Mouse (Mus musculus): ENCODE results near the gene Adprhl1.

The Adprhl1 gene

DNA sequence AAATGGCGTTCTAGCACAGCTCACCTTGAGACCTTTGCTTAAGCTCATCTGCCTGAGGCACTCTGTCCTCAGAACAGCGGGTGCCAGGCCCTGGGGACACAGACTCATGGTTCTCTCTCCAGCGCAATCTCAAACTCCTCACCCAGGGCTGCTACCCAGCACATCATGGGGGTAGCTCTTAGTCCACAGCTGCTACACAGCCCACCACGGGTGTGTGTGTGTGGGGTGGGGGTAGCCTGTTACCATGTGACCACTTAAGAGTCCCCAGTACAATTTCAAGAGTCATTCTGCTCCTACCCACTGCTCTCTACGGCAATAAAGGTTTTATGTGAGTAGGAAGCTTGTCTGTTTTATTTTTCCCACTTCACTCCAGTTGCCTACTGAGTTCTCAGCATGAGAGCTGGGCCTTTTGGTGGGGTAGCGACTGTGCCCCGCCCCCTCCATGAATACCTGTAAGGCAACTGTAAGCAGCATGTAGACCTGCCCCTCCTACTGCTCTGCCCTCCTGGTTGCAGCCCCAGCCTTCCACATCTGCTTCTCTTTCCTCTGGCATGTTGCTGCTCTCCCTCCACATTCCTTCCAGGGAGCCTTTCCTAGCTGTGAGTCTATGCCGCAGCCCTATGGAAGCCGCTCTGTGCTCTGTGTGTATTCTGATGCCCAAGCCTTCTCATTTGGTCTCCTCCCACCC, 24.9 kb downstream of the Adprhl1 start:
- DNase-seq, result no peak

DNA sequence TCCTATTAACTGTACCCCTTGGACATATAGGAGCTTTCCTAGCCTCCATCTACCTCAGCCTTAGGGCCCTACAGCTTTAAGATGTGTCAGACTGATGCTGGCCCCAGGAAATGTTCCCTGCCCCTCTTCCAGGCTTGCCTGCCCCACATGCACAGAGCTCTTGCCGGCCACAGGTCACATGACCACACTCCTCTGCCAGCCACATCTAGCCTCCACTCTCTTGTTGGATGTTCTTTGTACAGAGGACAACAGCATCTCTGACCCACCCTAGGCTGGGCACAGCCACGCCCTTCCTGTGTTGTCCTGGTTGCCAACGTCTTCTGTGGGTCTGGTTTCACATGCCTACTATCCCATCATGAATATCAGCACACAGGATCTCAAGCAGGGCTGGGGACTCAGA, 26.8 kb downstream of the Adprhl1 start:
- DNase-seq, result no peak

DNA sequence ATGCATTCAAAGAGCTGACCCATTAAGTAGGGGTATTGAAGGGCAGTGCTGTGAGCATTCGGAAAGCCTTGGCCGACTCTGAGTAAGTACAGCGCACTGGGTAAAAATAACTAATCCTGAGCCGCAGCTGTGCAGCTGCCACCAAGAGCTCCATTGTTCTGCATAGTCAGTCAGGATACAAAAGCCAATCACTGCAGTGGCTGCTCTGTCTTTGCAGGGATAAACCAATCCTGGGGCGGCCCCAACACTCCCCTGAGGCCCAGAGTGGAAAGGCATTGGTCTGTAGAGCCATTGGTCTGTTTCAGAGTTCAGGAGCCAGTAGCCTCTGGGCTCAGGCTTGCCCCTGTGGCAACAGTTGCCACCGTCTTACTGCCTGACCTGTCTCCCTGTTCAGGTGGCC, 27.7 kb downstream of the Adprhl1 start:
- DNase-seq, result no peak

DNA sequence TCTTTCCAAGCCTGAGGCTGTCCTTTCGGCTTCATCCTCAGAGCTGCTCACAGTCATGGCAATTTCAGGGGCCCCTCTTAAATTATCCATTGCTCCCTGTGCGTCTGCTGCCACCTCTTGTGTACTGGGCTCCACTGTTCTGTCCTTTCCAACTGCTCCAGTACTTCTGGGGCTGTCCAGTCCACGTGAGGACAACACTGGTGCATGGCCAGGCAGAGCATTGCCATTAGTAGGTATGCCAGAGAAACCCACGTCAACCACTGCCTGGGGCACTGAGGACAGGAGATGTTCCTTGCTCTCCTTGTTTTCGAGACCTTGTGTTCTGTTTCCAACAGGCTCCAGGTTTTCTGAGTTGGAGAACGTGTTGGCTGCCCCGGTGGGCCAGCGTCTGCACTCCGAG, 29.5 kb downstream of the Adprhl1 start:
- no peak for DNase-seq

DNA sequence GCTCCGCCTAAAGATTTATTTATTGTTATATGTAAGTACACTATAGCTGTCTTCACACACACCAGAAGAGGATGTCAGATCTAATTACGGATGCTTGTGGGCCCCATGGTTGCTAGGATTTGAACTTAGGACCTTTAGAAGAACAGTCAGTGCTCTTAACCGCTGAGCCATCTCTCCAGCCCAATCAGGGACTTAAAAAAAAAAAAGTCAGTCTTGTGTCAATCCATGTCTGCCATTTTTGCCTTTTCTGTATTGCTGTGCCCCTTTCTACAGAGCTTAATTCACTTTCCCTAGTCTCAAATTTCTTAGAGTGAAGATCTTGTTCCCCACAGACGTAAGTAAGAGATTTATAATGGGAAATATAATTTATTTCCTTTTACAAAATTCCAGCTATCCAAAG, 35.5 kb downstream of the Adprhl1 start:
- no peak for DNase-seq

DNA sequence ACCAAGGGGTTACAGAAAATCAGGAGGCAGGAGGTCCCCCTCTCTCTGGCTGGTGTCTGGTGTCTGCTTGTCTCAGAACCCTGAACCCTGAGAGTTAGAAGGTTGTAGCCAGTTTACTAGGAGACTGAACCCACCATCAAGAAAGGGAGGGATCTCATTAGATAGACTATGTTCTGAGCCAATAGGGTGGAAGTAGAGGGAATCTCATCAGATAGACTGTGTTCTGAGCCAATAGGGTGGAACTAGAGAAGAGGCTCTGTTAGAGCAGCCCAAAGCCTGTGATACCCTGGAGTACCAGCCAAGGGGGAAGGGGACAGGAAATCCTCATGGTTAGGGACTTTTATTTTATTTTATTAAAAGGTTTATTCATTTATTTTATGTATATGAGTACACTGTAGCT, 36.0 kb downstream of the Adprhl1 start:
- DNase-seq, result no peak

DNA sequence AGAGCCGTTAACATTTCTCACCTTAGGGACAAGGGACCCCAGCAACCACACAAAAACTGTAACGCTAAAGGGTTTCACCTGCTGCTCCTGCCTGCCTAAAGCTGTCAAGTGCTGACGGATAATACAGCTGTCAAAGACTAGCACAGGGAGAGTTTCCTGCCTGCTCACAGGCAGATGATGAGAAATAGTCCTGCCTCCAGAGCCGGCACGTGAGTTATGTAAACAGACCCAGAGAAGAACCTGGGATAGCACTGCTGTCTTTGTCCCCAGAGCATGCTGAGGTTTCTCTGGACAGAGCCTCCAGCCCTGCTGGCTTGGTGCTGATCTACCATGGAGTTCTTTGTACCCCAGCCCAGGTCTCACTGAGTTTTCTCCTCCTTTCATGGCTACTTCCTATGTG, 36.9 kb downstream of the Adprhl1 start:
- no peak for DNase-seq

DNA sequence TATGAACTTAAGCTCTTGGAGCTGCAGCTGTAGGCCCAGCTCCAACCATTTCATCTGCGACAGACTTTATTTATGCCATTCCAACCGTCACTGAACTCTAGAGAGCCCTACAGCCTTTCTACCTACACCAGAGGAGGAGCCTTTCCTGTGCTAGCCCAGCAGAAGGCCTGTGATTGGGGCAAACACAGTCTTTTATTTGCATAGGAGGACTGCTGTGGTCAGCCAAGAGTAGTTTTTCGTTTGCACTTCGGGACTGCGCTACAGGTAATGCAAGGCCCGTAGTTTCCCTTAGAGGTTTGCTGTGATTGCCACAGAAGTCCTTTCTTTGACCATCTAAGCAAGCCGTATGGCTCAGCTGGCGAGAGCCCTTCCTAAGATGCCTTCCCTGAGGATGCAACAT, 37.6 kb downstream of the Adprhl1 start:
- no peak for DNase-seq

DNA sequence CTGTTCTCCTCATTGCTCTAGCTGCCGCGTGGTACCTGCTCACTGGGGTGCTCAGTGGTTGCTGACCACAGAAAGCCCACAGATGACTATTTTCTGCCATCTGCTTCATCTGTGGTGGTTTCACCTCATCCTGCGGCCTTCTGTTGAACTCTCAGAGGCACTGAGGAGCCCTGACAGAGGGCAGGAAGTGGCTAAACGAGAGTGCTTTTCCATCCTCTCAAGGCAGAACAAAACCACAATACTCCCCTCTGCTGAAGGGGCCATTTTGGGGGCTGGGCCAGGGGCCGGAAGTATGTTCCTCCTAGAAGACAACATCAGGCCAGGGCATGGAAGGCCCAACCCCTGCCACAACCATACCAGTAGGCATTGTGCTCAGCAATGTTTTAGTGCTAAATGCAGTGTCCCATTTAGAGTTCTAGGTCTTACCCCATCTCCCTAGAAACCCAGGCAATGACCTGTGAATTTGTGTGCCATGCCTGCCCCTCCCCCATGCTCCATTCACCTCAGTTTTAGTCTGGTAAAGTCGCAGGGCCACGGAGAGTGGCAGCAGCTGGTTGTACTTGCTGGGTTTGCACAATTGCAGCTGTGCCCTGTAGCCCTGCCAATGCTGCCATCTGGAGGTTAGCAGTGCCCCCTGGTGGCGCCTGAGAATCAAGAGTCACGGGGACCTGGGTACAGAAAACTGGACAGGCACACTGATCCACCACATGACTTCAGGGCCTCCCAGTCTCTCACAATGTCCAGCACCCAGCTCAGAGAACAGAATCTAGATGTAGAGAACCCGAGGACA, 40.3 kb downstream of the Adprhl1 start:
- peak; percentile 92 for DNase-seq

DNA sequence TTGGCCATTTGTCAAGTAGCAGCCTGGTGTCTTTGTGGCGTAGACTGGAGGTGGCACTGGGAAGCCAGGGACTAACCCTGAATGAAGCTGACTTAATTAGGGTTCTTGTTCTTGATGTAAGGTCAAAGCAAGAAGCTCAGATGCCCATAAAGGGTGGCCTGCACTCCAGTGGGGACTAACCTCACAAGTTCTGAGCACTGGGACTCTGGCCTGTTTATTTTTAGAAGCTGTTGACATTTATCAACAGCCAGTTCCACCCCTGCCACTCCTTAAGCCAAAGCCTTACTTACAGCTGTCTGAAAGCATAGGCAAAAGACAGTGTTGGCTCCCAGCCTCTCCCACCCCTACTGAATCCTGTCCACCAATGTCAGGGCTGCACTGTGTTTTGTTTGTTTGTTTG, 44.2 kb downstream of the Adprhl1 start:
- DNase-seq, result no peak

DNA sequence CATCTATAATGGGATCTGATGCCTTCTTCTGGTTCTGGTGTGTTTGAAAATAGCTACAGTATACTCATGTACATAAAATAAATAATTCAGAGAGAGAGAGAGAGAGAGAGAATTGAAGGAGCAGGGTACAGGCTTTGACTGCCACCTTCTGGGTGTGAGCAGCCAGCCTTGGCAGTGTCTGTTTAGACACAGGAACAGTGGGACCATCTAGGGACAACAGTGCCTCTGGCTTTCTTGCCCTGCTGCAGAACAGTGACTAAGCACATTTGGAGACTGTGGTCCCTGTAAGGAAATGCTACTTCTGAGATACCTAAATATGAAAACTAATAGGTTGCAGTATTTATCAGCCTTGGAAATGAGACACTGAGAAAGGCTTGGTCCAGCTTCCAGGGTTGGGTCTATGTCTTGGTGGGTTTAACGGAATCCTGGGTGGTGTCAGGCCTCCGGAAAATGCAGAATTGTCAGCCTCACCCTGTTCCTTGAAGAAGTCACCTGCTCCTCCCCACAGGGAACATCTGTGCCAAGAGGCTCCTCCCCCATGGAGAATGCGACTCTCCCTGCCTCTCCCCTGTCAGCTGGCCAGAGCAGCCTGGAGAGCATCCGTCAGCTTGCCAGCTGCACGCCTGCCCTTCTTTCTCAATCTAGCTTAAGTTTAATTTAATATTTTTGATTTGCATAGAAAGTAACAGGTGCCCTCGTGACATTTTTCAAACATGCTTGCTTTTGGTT, 45.2 kb downstream of the Adprhl1 start:
- peak; percentile 16 for DNase-seq

DNA sequence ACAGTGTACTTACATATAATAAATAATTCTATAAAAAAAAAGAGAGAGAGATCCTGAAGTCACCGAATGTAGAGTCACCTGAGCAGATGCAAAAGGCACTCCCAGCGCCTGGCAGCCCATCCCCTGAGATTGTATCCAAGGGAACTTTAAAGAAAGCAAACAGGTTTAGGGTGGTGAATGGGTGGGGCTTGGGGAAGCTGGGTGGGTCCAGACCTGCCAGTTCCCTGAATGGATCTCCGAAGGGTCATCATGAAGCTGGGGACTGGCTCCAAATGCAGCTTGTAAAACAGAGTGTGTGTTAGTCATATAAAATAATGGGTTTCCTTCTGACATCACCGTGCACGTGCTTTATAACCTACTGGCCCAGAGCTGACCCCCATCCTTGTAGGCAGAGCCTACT, 47.7 kb downstream of the Adprhl1 start:
- DNase-seq, result no peak

DNA sequence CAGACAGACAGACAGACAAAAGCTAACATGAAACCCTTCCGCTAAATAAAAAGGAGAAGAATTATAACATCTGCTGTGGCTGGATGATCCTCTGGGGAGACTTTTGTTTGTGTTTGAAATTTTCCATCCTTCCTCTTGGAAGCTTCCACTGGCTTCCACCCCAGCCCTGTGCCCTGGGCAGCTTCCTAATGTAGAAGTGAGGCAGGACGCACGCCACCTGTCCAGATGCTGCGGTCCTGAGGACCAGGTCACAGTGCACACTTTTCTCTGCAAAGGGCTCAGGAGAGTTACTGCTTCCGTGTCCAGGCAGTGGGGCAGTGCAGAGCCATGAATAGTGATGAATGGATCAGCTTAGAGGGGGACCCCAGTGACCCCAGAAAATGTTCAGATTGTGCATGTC, 48.7 kb downstream of the Adprhl1 start:
- DNase-seq, result no peak

DNA sequence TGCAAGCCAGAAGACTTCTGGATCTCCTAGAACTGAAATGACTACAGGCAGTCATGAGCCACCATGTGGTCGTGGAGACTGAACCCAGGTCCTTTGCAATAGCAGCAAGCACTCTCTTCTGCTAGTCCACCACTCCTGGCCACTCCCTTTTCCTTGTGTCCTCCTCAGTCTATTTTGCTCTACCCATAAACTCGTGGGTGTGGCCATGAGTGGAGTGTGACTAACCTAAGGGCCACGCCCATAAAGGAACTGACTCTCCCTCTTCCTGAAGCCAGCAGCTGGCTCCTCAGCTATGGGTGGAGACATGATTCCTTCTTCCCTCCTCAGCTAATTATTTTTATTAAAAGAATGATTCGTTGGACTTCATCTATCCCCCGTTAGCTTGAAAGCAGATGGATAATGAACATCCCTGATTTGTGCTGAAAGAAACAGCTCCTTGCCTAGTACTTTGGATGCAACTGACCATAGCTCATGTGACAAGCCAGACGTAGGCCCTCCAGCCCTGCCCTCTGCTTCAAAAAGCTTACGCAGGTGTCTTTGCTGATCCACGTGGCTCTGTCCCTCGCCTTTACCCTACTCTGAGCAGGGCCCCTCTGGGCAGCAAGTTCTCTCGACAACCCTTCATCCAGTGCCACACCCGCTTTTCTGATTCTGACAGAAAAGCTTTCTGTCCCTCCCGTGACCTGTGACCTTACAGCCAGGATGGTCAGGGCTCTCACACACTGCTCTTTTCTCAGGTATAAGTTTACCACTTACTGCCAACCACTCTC, 49.4 kb downstream of the Adprhl1 start:
- DNase-seq, result no peak

DNA sequence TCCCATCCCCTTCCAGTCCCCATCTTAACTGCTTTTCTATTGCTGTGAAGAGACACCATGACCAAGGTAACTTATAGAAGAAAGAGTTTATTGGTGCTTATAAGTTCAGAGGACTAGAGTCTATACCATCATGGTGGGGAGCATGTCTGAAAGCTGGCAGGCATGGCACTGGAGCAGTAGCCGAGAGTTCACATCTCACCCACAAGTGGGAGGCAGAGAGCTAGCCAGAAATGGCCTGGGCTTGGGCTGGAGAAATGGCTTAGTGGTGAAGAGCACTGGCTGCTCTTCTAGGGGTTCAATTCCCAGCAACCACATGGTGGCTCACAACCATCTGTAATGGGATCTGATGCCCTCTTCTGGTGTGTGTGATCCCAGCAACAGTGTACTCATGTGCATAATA, 50.5 kb downstream of the Adprhl1 start:
- peak; percentile 37 for DNase-seq

DNA sequence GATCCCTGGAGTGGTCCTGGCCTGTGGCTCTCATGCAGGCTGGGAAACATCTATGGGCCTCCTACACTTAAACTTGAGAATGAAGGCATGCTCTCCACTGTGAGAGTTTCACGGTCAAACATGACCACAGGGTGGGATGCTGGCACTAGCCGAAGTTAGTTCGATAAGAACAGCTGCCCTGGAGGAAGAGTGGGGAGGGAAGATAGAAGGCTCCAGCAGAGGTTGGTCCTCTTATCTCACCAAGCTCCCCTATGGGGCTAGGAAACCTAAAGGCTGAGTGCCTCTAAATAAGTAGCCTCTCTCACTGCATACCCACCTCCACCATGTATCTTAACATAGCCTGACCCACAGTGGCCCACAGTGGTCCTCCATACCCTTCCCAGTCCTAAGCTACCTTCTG, 51.2 kb downstream of the Adprhl1 start:
- DNase-seq, result no peak

DNA sequence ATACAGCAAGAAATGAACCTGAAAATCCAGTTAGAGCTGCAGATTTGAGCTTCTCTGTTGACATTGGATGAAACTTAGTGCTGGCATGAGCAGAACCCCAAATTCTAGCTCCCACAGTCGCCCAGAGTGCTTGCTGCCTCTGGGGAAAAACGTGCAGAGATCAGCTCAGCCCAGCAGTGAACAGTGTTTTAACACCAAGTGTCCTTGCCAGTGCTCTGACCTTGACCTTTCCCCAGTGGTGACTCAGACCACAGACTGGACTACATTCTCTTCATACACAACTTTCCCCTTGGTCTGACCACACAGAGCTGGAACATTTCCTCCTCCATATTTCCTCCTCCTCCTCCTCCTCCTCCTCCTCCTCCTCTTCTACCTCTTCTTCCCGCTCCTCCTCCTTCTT, 51.9 kb downstream of the Adprhl1 start:
- DNase-seq, result no peak

DNA sequence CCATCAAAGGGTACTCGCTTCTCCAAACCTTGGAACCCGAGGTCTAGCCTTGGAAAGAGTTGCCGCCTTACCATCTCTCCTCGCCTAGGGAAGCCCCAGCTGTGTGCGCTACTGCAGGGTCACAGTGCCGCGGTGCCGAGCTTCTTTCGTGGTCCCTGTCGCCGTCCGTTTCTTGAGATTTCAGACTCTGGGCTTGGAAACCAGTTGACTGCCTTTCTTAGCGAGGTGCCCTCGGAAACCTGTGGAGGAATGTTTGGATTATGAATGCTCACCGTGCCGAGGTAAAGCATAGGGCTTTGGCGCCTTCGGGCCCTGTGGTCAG, 53.0 kb downstream of the Adprhl1 start:
- no peak for DNase-seq

DNA sequence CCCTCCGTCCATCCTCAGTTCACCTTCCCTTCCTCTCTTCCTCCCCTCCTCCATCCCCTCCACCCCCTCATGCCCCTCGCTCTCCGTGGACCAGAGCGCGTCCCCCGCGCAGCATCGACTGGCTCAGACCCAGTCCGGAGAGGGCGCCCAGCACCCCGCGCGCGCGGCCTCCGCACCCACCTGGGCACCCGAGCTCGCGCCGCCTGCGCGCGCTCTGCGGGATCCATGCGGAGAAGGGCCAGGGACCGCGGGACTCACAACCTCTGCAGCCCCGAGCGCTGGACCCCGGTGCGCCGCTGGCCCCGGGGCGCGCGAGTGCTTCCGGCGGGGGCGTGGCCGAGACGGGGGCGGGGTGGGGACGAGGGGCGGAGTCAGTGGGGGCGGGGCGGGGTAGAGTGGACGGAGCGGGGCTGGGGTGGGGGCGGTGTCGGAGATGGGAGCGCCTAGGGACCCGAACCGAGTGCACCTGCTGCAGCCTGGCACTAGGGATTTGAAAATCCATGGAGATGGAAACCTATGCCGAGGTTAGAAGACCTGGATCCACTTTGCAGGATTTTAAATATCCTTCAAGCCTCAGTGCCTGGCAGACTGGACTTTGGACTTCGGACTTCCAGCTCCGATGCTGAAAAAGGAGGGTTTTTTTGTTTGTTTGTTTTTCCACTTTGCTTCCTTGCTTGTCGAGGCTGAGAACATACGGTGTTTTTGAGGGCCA, 53.5 kb downstream of the Adprhl1 start, which contains the start of gene Grtp1:
TSS of gene Grtp1 (minus strand) at position 320 of the 712 bp plus-strand sequence.
- DNase-seq, result peak; percentile 40

DNA sequence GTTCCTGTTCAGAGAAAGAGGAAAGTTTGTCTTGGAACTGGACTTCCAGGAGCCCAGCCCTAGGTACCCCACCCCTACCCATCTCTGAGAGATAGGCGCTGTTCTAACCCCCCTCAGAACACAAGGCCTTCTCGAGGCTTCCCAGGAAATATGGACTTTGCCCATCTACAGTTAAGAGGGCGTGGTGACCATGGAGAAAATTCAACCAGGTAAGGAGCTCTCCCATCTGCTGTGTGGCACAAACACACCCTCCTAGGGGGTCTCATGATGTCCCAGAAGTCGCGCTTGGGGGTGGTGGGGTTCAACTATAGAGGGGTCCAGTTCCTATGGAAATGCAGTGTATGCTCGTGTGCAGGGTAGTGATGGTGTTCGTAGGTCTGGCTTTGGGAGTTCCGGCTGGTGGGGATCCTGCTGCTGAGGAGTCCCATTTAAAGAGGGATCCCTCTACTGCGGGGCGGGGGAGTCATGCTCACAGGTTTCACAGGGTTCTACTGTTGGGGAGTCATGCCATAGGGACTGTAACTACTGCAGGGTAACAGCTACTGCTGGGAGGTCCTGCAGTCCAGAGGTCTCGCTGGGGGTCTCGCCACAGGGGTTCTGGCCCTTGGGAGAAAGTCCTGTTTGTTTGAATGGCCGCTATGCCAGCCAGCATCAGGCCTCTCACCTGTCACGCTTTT, 54.4 kb downstream of the Adprhl1 start:
- no peak for DNase-seq

DNA sequence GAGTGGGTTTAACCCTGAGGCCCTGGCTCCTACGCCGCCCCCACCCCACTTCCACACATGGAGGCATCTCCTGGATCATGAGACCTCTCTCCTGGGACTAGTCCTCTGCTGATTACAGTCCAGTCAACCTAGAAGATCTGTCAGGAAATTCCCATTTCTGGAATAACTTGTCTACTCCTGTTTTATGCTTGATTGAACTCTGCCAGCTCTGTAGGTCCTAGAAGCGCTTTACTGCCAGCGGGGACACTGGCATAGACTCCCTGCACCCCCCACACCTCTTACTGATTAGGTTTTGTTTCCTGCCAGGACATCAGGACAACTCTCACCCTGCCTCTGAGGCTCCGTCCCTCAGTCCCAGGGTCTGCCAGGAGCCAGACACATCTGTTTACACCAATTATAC, 56.5 kb downstream of the Adprhl1 start:
- no peak for DNase-seq

DNA sequence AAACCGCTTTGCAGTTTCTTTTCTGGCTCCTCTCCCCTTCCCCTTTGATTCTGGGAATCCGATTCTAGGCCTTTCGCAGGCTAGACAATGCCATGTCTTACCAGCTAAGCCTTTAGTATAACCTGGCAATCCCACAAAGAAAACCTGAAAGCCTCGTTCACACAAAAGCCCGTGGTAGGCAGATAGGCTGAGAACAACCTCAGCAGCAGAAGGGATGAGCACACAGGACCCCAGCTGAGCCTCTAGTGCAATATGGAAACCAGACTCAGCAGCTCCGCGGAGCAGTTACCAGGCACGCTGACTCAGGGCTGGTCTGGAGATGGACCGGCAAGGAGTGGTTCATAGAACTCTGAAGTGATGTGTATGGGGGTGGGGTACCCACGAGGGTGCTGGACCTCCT, 59.1 kb downstream of the Adprhl1 start:
- DNase-seq, result no peak

Data from thymus, postnatal 14 days (tissue).